Mouse (Mus musculus) splenic B cell, adult 2 months (primary cell): ENCODE data around the gene Tmem115.
A peak's percentile ranks its signal among the peaks of the same experiment; 100 is the strongest.
"Not testable (repeated sequence)": the region's sequence is repeated elsewhere in the genome, so short reads cannot be mapped to it uniquely, and the experiment has no call there.

Source experiments
- DNase-seq: peaks from one replicate; pipeline ENCODE4 v3.0.0-alpha.2; 2011; ENCODE audit warnings: low read depth, low spot score
- H3K27me3 ChIP-seq: 2 replicates; pipeline ENCODE4 v1.6.1; 2012; ENCODE audit warnings: mild to moderate bottlenecking, low read length, moderate library complexity, mixed read lengths; ENCODE audit not compliant: control insufficient read depth, poor library complexity, insufficient read depth, severe bottlenecking
- H3K36me3 ChIP-seq: 2 replicates; pipeline ENCODE4 v1.6.1; 2012; ENCODE audit warnings: mild to moderate bottlenecking, low read length, moderate library complexity, mixed read lengths; ENCODE audit not compliant: control insufficient read depth, poor library complexity, insufficient read depth, severe bottlenecking

The Tmem115 gene

GRCm38 (mm10) chr9:107568331-107569261, 34.9 kb downstream of the Tmem115 start:
- no peaks in the 10 kb centered on the region for H3K36me3 ChIP-seq
- H3K27me3 ChIP-seq = no peaks in the 10 kb centered on the region
- peak; percentile 88 for DNase-seq

- Histone ChIP-seq H3K36me3 (no peaks in the 10 kb centered on the region), H3K27me3 (no peaks in the 10 kb centered on the region)
- DNase-seq = no peak
Measured at GRCm38 (mm10) chr9:107569270-107569669, 35.5 kb downstream of the Tmem115 start.

GRCm38 (mm10) chr9:107570016-107570415, 36.3 kb downstream of the Tmem115 start:
- no peak for DNase-seq
- H3K27me3 ChIP-seq = no peaks in the 10 kb centered on the region
- H3K36me3 ChIP-seq = no peaks in the 10 kb centered on the region

DNA sequence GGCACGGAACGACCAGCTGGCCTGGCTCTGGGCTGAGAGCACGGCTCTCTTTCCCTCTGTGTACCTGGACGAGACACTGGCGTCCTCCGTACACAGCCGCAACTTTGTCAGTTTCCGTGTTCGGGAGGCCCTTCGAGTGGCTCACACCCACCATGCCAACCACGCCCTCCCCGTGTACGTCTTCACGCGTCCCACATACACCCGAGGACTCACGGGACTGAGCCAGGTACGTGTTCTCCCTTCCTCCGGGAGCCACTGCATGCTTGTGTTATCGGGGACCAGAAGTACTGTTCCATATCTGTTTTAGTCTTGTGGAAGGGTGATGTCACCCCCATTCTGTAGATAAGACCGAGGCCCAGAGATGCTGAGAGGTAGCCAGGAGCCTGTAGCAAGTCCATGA, 37.1 kb downstream of the Tmem115 start:
- no peak for DNase-seq
- Histone ChIP-seq H3K36me3 (no peaks in the 10 kb centered on the region), H3K27me3 (no peaks in the 10 kb centered on the region)

DNA sequence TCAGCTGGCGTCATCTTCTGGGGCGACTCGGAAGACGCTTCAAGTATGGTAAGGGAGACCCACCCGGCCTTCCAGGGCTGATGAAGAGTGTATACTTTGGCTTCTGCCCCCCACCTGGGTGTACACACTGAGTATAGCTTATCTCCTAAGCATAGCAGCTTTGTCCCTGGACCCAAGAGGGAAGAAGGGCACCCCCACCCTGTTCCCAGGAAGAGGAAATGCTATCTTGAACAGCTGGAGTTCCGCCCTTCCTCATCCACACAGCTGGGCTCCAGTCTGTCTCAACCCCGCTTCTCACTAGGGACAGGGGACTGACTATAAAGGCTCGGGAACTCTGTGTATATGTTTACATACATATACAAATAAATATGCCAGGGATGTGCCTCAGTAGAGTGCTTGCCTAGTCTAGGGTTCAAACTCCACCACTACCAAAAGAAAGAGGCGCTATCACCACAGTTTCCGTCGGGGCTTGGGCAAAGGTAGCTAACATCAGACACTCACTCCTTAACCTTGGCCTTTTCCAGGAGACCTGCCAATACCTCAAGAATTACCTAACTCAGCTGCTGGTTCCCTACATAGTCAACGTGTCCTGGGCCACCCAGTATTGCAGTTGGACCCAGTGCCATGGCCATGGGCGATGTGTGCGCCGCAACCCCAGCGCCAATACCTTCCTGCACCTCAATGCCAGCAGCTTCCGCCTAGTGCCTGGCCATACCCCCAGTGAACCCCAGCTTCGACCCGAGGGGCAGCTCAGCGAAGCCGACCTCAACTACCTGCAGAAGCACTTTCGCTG, 38.0 kb downstream of the Tmem115 start:
- DNase-seq = no peak
- no peaks in the 10 kb centered on the region for H3K27me3 ChIP-seq
- no peaks in the 10 kb centered on the region for H3K36me3 ChIP-seq

DNA sequence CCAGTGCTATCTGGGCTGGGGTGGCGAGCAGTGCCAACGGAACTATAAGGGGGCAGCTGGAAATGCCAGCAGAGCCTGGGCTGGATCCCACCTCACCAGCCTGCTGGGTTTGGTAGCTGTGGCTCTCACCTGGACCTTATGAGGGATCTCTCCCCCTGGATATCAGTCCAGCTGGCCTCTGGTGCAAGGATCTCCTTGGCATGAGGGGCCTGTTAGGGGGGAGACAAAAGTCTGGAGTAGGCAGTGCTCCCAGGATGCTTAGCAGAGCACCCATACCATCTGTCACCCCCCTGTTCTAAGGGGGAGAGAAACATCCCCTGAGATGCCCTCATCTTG, 38.5 kb downstream of the Tmem115 start:
- no peak for DNase-seq
- H3K27me3 ChIP-seq = no peaks in the 10 kb centered on the region
- H3K36me3 ChIP-seq = no peaks in the 10 kb centered on the region

DNA sequence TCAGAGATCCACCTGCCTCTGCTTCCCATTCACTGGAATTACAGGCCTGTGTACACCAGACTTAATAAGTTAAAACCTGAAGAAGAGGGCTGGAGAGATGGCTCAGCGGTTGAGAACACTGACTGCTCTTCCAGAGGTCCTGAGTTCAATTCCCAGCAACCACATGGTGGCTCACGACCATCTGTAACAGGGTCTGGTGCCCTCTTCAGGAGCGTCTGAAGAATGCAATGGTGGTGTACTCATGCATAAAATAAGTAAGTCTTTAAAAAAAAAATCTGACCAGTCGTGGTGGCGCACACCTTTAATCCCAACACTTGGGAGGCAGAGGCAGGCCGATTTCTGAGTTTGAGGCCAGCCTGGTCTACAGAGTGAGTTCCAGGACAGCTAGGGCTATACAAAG, 40.0 kb downstream of the Tmem115 start:
- not testable (repeated sequence) for H3K36me3 ChIP-seq, H3K27me3 ChIP-seq, DNase-seq

- no peaks in the 10 kb centered on the region for H3K27me3 ChIP-seq
Measured at GRCm38 (mm10) chr9:107575579-107576356, 42.0 kb downstream of the Tmem115 start.

GRCm38 (mm10) chr9:107576357-107577107, 42.8 kb downstream of the Tmem115 start, which contains the start of gene Hyal1:
TSS of gene Hyal1 (plus strand) at chr9:107576927.
- no peaks in the 10 kb centered on the region for H3K36me3 ChIP-seq
- no peak for DNase-seq
- H3K27me3 ChIP-seq = no peaks in the 10 kb centered on the region

More at GRCm38 (mm10) chr9:107575579-107576356, 42.0 kb downstream of the Tmem115 start:
- no peak for DNase-seq
- H3K36me3 ChIP-seq = no peaks in the 10 kb centered on the region

DNA sequence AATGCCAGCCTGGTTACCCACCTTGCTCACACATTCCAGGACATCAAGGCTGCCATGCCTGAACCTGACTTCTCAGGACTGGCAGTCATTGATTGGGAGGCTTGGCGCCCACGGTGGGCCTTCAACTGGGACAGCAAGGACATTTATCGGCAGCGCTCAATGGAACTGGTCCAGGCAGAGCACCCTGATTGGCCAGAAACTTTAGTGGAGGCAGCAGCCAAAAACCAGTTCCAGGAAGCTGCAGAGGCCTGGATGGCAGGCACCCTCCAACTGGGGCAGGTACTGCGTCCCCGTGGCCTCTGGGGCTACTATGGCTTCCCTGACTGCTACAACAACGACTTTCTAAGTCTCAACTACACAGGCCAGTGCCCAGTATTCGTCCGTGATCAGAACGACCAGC, 44.1 kb downstream of the Tmem115 start:
- Histone ChIP-seq H3K27me3 (no peaks in the 10 kb centered on the region), H3K36me3 (no peaks in the 10 kb centered on the region)
- DNase-seq = no peak

DNA sequence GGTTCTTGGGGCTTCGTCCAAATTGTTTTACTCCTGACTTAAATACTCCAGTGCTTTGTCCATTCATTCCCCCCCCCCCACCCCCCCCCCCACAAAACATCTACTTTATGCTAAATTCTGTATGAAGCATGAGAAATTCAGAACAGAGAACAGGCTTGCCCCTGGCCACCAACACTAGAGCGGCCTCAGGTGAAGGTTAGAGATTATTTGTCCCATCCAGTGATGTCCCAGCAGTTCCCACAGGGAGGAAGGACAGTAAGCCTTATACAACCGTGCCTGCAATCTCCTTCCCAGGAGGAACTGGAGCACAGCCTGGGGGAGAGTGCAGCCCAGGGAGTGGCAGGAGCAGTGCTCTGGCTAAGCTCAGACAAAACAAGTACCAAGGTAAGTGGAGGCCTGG, 44.8 kb downstream of the Tmem115 start, which contains the start of gene Naa80:
Gene Naa80 (plus strand): TSS at position 301 of the 400 bp plus-strand sequence.
- H3K27me3 ChIP-seq = no peaks in the 10 kb centered on the region
- DNase-seq = no peak
- no peaks in the 10 kb centered on the region for H3K36me3 ChIP-seq

GRCm38 (mm10) chr9:107579023-107579900, 45.5 kb downstream of the Tmem115 start:
- DNase-seq = peak; percentile 72
- Histone ChIP-seq H3K27me3 (no peaks in the 10 kb centered on the region), H3K36me3 (no peaks in the 10 kb centered on the region)
